9 mouse cellular contexts compared by ENCODE assay signal in genomic region chr4:152725881-152726280, GRCm38 (mm10).
DNase-seq lines count a peak whose midpoint lies in the region; ATAC-seq and TF ChIP-seq lines count a peak whose summit lies in the region.
"Had no signal": no experiment of that assay in that cellular context is flagged by ENCODE, and none has a peak within 500 bp of the region (broad histone marks: within the 10 kb centered on the region; RNA-seq: fewer than 3 reads in every experiment).

No protein-coding gene starts in this region.

- ATAC-seq in forebrain, embryonic 12.5 days (ENCODE audit: low FRiP score), result 0 out of 2 replicates have a peak, but pooled peaks have one; percentile 71
- ATAC-seq in hindbrain, postnatal 0 days, result peak; percentile 69; the same call in 1 of the 2 replicates
- no peak for ATAC-seq in midbrain, postnatal 0 days (ENCODE audit: low FRiP score)
- no peak for ATAC-seq in kidney, embryonic 14.5 days (ENCODE audit: low FRiP score, low TSS enrichment)
- ATAC-seq: liver, postnatal 0 days had no signal

- no peaks in the 10 kb centered on the region for H3K27me3 ChIP-seq in forebrain, embryonic 12.5 days
- no peaks in the 10 kb centered on the region for H3K27me3 ChIP-seq in hindbrain, postnatal 0 days (ENCODE audit: insufficient read depth, low read length)
- H3K27me3 ChIP-seq in midbrain, postnatal 0 days (ENCODE audit: insufficient read depth, low read length), result no peaks in the 10 kb centered on the region
- 0 out of 2 replicates have a peak, but pooled peaks cover 3% of the 10 kb centered on the region for H3K27me3 ChIP-seq in kidney, embryonic 14.5 days (ENCODE audit: control insufficient read depth, insufficient read depth, low read length)

- H3K4me3 ChIP-seq in forebrain, embryonic 12.5 days (replicated peaks), result no peak overlapping the region
- H3K4me3 ChIP-seq in hindbrain, postnatal 0 days (ENCODE audit: low read length), result no peak overlapping the region
- no peak overlapping the region for H3K4me3 ChIP-seq in midbrain, postnatal 0 days (ENCODE audit: low read depth, low read length)
- H3K4me3 ChIP-seq in kidney, embryonic 14.5 days (ENCODE audit: low read length), result no peak overlapping the region

- peak; percentile 36 to 51 for DNase-seq in left cerebral cortex, postnatal 10 days (ENCODE audit: extremely low spot score in 1 of 2, low spot score in 2 of 2)
- DNase-seq in left cerebral cortex, adult 18-20 months (ENCODE audit: low spot score in 2 of 2), result no peak
- peak; percentile 72 for DNase-seq in hindbrain, postnatal 0 days (ENCODE audit: low spot score)
- peak; percentile 72 for DNase-seq in midbrain, postnatal 0 days (ENCODE audit: low spot score)
- DNase-seq in adrenal gland, adult (ENCODE audit: inconsistent age in 2 of 2, low spot score in 1 of 2), result no peak
- DNase-seq: heart, postnatal 14 days; liver, postnatal 0 days had no signal

- no peak for TF ChIP-seq CTCF in hindbrain, postnatal 0 days (IDR thresholded peaks at IDR 0.05; ENCODE audit: low read depth)
- TF ChIP-seq CTCF in midbrain, postnatal 0 days (IDR thresholded peaks at IDR 0.05), result no peak

- H3K4me2 ChIP-seq in forebrain, embryonic 12.5 days, result peak overlapping the region; percentile 15; the same call in 1 of the 2 replicates
- H3K4me2 ChIP-seq in hindbrain, postnatal 0 days (ENCODE audit: low read depth, low read length), result no peak overlapping the region
- no peak overlapping the region for H3K4me2 ChIP-seq in midbrain, postnatal 0 days (ENCODE audit: low read depth, low read length, poor library complexity, severe bottlenecking)
- no peak overlapping the region for H3K4me2 ChIP-seq in kidney, embryonic 14.5 days (replicated peaks; ENCODE audit: low read depth, low read length)

- no peak overlapping the region for H3K9ac ChIP-seq in forebrain, embryonic 12.5 days
- no peak overlapping the region for H3K9ac ChIP-seq in hindbrain, postnatal 0 days (replicated peaks; ENCODE audit: low read length)
- H3K9ac ChIP-seq in midbrain, postnatal 0 days (replicated peaks; ENCODE audit: low read length, poor library complexity, severe bottlenecking), result no peak overlapping the region
- no peak overlapping the region for H3K9ac ChIP-seq in kidney, embryonic 14.5 days (ENCODE audit: low read depth, low read length)
- H3K9ac ChIP-seq: liver, postnatal 0 days had no signal

- 22% methylated on average over 5 of the region's 5 CpGs for WGBS in forebrain, embryonic 12.5 days
- WGBS in hindbrain, postnatal 0 days, result 20% methylated on average over 5 of the region's 5 CpGs
- WGBS in midbrain, postnatal 0 days, result 15% methylated on average over 5 of the region's 5 CpGs
- WGBS in kidney, embryonic 14.5 days, result 52% methylated on average over 5 of the region's 5 CpGs

- H3K9me3 ChIP-seq in forebrain, embryonic 12.5 days, result no peaks in the 10 kb centered on the region
- no peaks in the 10 kb centered on the region for H3K9me3 ChIP-seq in hindbrain, postnatal 0 days (ENCODE audit: low read length)
- H3K9me3 ChIP-seq in midbrain, postnatal 0 days (ENCODE audit: low read length), result no peaks in the 10 kb centered on the region
- H3K9me3 ChIP-seq in kidney, embryonic 14.5 days (ENCODE audit: control insufficient read depth, low read length), result no peaks in the 10 kb centered on the region

- 0 out of 2 replicates have a peak overlapping the region, but pooled peaks have one; percentile 50 for H3K27ac ChIP-seq in forebrain, embryonic 12.5 days
- H3K27ac ChIP-seq in hindbrain, postnatal 0 days, result no peak overlapping the region
- H3K27ac ChIP-seq in midbrain, postnatal 0 days (ENCODE audit: low read depth, low read length), result no peak overlapping the region
- no peak overlapping the region for H3K27ac ChIP-seq in kidney, embryonic 14.5 days (ENCODE audit: low read depth, low read length)

- H3K4me1 ChIP-seq in forebrain, embryonic 12.5 days, result peaks cover 26% of the 10 kb centered on the region
- peaks cover 10% of the 10 kb centered on the region for H3K4me1 ChIP-seq in hindbrain, postnatal 0 days (ENCODE audit: insufficient read depth, low read length)
- peaks cover 11% of the 10 kb centered on the region; the same call in 1 of the 2 replicates for H3K4me1 ChIP-seq in midbrain, postnatal 0 days (ENCODE audit: insufficient read depth, low read length)
- no peaks in the 10 kb centered on the region for H3K4me1 ChIP-seq in kidney, embryonic 14.5 days (ENCODE audit: control insufficient read depth, insufficient read depth, low read length)

- no peaks in the 10 kb centered on the region for H3K36me3 ChIP-seq in forebrain, embryonic 12.5 days (replicated peaks)
- no peaks in the 10 kb centered on the region for H3K36me3 ChIP-seq in hindbrain, postnatal 0 days (ENCODE audit: insufficient read depth, low read length)
- no peaks in the 10 kb centered on the region for H3K36me3 ChIP-seq in midbrain, postnatal 0 days (ENCODE audit: insufficient read depth, low read length)
- no peaks in the 10 kb centered on the region for H3K36me3 ChIP-seq in kidney, embryonic 14.5 days (ENCODE audit: control insufficient read depth, insufficient read depth, low read length)

- intact Hi-C loops in left cerebral cortex, postnatal 10 days (cut with DNase I), result loop anchor here (5.0 kb wide), 1 partner anchor 104 kb away; no protein-coding TSS in a partner anchor

Comparison
In these comparisons a context has a peak if more than half of its experiments do, and no peak if none do; other contexts are left out.
1. DNase-seq: peak in left cerebral cortex, postnatal 10 days (2 of 2), hindbrain, postnatal 0 days (single experiment) and midbrain, postnatal 0 days (single experiment); none in left cerebral cortex, adult 18-20 months (0 of 2) and adrenal gland, adult (0 of 2).
2. ATAC-seq: peak in forebrain, embryonic 12.5 days (single experiment) and hindbrain, postnatal 0 days (single experiment); none in midbrain, postnatal 0 days (single experiment) and kidney, embryonic 14.5 days (single experiment).